Mouse (Mus musculus) E14TG2a.4 (cell line): Measurements from ENCODE around the gene Scgb3a1.

Experiments used
- H3K27me3 ChIP-seq: 2 replicates; pipeline ENCODE4 v1.6.1; 2014; ENCODE audit warnings: low read length, control low read depth; ENCODE audit not compliant: insufficient read depth
- H3K36me3 ChIP-seq: 2 replicates; pipeline ENCODE4 v1.6.1; 2014; ENCODE audit warnings: low read length, control low read depth; ENCODE audit not compliant: insufficient read depth
- H3K4me1 ChIP-seq: replicated peaks from 2 replicates; pipeline ENCODE4 v1.6.1; 2014; ENCODE audit warnings: low read depth, low read length, control low read depth
- H3K4me3 ChIP-seq: replicated peaks from 2 replicates; pipeline ENCODE4 v1.5.1; 2014; ENCODE audit warnings: mild to moderate bottlenecking, low read length
- H3K9me3 ChIP-seq: 2 replicates; pipeline ENCODE4 v1.6.1; 2014; ENCODE audit warnings: low read length, control low read depth
- CTCF ChIP-seq: conservative IDR thresholded peaks from 2 replicates; pipeline ENCODE4 v1.5.1; 2014; ENCODE audit warnings: low read length
- NANOG ChIP-seq: IDR thresholded peaks from 2 replicates; pipeline ENCODE4 v1.6.1; 2014; ENCODE audit warnings: borderline replicate concordance, low read length, mixed read lengths
- POU5F1 ChIP-seq: IDR thresholded peaks from 2 replicates; pipeline ENCODE4 v1.6.1; 2014; ENCODE audit warnings: low read length, borderline replicate concordance

Scgb3a1 gene

DNA sequence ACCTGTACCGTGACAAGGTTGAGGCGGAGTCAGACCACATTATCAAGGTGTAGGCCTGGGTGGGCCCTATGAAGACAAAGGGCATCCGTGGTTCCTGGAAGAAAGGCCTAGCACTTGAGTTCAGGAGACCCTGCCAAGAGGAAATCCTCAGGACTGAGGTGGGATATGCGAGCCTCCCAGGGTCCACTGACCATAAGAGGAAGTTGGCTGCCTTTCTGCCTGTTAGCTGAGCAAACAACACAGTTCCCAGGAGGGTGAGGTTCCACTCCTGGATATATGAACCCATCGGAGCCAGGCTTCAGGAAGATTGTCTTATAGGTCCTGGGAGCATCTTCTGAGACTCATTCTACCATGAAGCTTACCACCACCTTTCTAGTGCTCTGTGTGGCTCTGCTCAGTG is at the start of gene Scgb3a1:
Gene Scgb3a1, plus strand, starts transcription at position 301 of the 400 bp plus-strand sequence.
- TF ChIP-seq POU5F1 (no peak), CTCF (no peak), NANOG (no peak)
- Histone ChIP-seq H3K4me3 (0 out of 2 replicates have a peak within 1 kb of the TSS, but pooled peaks have one; percentile 21), H3K9me3 (no peaks in the 10 kb centered on the region), H3K27me3 (no peaks in the 10 kb centered on the region), H3K4me1 (peaks cover 71% of the 10 kb centered on the region), H3K36me3 (peaks cover 14% of the 10 kb centered on the region)

DNA sequence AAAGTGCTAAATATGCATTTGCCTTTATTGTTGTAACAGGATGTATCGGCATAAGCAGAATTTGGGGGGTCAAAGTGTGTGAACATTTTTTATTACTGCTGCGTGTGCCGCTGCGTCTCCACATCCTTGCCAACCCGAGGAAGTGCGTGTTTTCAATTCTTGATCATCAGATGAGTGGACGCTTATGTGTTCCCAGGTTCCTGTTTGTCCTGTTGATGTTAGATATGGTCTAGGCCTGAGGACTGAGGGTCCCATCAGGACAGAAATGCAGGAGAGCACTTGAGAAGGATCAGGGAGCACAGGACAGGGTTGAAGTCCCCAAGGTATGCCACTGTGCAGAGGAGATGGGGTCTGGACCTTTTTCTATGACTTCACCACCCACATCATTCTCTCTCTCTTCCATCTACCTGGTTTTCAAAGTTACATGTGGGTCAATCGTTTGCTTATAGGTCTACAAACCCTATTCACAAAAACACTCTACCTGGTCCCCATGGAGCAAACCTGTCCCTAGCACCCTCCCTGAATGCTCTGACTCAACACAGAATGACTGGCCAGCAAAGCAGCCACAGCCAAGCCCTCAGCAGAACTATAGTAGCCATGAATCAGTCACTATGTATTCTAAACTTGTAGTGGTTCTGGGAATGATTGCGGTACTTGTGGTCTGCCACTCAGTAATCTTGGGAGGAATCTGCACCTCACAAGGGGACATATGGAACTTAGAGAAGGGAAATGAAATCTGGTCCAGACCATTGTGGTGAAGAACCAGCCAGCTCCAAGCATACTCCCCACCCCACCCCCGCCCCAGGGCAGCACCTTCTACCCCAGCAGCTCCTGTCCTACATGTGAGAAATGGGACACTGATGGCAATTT is 47.3 kb upstream of the Scgb3a1 start:
- TF ChIP-seq CTCF, result no peak
- no peak for TF ChIP-seq POU5F1
- no peak for TF ChIP-seq NANOG
- Histone ChIP-seq H3K36me3 (no peaks in the 10 kb centered on the region), H3K4me3 (no peak overlapping the region), H3K9me3 (no peaks in the 10 kb centered on the region), H3K27me3 (peaks cover 57% of the 10 kb centered on the region), H3K4me1 (peaks cover 11% of the 10 kb centered on the region)

DNA sequence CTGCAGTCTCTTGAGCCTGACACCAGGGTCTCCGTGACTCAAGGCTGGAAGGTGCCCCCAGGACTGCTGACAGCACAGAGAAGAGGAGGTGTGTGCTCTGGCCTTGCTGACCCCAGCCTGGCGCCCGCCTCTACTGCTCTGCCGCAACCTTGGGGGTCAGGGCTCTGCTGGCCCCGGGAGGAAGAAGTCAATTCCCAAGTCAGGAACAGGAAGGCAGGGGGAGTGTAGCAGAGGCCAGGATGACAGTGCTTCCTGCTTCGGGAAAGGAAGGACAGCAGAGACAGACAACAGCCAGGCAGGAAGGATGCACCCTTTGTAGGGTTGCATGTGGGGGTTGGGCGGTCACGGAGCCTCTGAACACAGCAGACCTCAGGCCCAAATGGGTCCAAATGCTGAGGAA is 44.9 kb upstream of the Scgb3a1 start:
- no peaks in the 10 kb centered on the region for H3K36me3 ChIP-seq
- peaks cover 6% of the 10 kb centered on the region for H3K4me1 ChIP-seq
- H3K27me3 ChIP-seq, result peaks cover 59% of the 10 kb centered on the region
- no peak overlapping the region for H3K4me3 ChIP-seq
- no peaks in the 10 kb centered on the region for H3K9me3 ChIP-seq
- TF ChIP-seq CTCF, result no peak
- TF ChIP-seq POU5F1, result no peak
- TF ChIP-seq NANOG, result no peak

DNA sequence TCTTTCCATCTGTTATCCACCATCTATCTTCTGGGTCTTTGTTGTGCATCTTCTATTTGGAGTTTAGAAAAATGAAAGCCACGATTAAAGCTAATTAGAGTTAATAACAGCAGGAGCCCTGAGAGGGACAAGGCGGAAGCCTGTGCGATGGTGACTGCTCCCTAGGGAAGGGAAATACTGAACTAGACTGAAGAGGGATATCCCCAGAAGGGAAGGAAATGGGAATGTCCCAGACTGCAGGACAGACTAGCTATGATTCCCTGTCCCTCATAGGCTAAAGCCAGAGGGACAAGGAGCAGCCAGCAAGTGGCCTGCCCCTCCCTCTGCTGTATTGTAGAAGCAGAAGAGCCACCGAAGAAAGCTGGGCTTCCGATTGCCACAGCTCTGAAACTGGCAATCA is 41.5 kb upstream of the Scgb3a1 start:
- Histone ChIP-seq H3K27me3 (peaks cover 45% of the 10 kb centered on the region), H3K4me3 (no peak overlapping the region), H3K4me1 (peaks cover 17% of the 10 kb centered on the region), H3K36me3 (no peaks in the 10 kb centered on the region), H3K9me3 (no peaks in the 10 kb centered on the region)
- TF ChIP-seq CTCF (no peak), NANOG (no peak), POU5F1 (no peak)

DNA sequence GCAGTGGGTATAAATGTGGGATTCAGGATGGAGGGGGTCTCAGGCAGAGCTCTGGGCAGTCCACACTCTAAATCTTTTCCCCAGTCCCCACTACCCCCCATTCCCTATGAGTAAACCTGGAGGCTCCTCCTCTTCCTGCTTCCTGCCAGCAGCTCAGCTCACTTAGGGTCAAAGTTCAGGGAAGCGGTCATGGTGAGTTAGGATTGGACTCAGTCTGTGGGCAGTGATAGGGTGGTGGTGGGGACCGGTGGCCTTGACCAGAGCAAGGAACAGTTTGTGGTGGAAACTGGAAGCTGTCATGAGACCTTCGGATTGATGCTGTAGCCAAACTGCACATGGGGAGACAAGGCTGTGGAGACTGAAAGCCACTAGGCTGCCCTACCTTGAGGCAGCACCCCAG is 39.3 kb upstream of the Scgb3a1 start:
- TF ChIP-seq NANOG (no peak), CTCF (no peak), POU5F1 (no peak)
- peaks cover 52% of the 10 kb centered on the region for H3K27me3 ChIP-seq
- no peaks in the 10 kb centered on the region for H3K9me3 ChIP-seq
- no peak overlapping the region for H3K4me3 ChIP-seq
- no peaks in the 10 kb centered on the region for H3K36me3 ChIP-seq
- peaks cover 14% of the 10 kb centered on the region for H3K4me1 ChIP-seq

DNA sequence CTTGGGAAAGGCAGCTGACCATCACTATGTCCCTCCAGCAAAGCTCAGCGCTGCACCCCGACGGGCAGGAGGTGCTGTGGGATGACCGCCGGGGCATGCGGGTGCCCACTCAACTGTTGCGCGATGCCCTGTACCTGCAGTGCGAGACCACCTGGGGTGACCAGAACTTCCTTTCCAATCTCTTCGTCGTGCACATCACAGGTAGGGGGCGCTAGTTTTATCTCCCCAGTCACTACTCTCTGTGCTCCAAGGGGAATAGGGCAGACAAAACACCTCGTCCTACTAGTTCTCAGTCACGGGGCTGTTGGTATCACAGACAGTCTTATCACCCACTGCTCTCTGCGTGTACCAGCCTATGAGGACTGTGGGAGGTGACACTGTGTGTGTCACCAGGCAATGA is 37.5 kb upstream of the Scgb3a1 start:
- Histone ChIP-seq H3K9me3 (no peaks in the 10 kb centered on the region), H3K4me3 (peak overlapping the region; percentile 43), H3K4me1 (peaks cover 14% of the 10 kb centered on the region), H3K36me3 (no peaks in the 10 kb centered on the region), H3K27me3 (peaks cover 57% of the 10 kb centered on the region)
- TF ChIP-seq CTCF (no peak; the same call in 1 of the 2 replicates), POU5F1 (no peak), NANOG (no peak)

DNA sequence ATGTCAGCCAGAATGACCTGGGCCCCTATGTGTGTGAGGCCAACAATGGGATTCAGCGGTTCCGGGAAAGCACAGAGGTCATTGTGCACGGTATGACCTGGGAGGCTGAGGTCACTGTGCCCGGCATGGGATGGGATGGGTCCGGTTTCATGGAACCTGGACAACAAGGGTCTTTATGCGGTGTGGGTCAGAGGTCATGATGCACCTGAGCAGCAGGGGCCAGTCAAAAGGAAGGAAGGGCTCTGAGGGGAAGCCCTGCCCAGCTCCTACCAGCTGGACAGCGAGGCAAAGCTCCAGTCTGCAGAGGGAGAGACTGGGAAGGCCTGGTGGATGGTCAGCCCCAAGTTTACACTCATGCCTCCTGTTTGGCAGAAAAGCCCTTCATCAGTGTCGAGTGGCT is 36.7 kb upstream of the Scgb3a1 start:
- H3K36me3 ChIP-seq, result no peaks in the 10 kb centered on the region
- TF ChIP-seq CTCF (no peak), POU5F1 (no peak), NANOG (no peak)
- peaks cover 14% of the 10 kb centered on the region for H3K4me1 ChIP-seq

DNA sequence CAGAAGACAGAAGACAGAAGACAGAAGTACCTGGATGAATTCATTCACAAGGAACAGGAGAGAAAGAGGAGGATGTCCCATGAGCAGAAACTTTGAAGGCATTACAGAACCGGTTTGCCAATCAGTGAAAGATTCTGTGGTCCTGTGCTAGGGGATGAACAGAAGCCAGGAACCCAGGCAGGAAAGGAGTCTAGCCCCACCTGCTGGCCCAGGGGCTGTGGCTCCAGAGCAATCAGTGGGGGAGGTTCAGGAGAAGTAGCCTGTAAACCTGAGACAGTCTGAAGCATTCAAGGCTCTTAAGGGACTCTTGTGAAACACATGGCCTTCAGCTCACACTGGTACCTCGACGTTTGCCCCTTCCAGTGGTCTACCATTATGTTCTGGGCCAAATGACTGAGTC is 32.3 kb upstream of the Scgb3a1 start:
- Histone ChIP-seq H3K4me1 (peaks cover 32% of the 10 kb centered on the region), H3K36me3 (no peaks in the 10 kb centered on the region)
- TF ChIP-seq POU5F1, result no peak
- TF ChIP-seq CTCF, result peak; percentile 56

More for the DNA sequence above, 36.7 kb upstream of the Scgb3a1 start:
- Histone ChIP-seq H3K27me3 (peaks cover 55% of the 10 kb centered on the region), H3K4me3 (no peak overlapping the region), H3K9me3 (no peaks in the 10 kb centered on the region)

DNA sequence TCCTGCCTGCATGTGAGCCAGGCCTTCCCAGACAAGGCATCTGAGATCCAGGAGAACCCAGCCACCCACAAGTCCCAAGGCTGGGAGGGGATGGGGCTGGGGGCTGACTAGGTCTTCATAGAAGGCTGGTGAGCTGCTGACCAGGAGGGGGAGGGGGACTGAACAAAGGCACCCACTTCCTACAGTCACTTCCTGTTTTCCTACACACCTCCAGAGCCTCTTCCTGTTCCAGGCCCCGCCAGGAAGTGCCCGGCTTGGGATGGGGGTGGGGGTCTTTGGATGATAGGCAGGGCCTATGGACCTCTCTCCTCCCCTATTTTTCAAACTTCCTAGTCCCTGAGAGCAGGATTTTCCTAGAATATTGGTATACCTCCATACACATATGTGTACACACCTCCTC is 31.2 kb upstream of the Scgb3a1 start:
- peaks cover 36% of the 10 kb centered on the region for H3K4me1 ChIP-seq
- no peaks in the 10 kb centered on the region for H3K36me3 ChIP-seq
- TF ChIP-seq POU5F1 (no peak), NANOG (no peak), CTCF (no peak)
- no peaks in the 10 kb centered on the region for H3K9me3 ChIP-seq
- H3K27me3 ChIP-seq, result peaks cover 84% of the 10 kb centered on the region
- no peak overlapping the region for H3K4me3 ChIP-seq

More for the DNA sequence above, 32.3 kb upstream of the Scgb3a1 start:
- Histone ChIP-seq H3K4me3 (no peak overlapping the region), H3K27me3 (peaks cover 85% of the 10 kb centered on the region), H3K9me3 (no peaks in the 10 kb centered on the region)
